Mouse (Mus musculus): ENCODE measurements around the gene Calcb. TPM values are rescaled to one million over a fixed set of nuclear protein-coding genes. Genes with fewer than 3 reads are reported as not detected.
"Not testable (repeated sequence)": the region's sequence is repeated elsewhere in the genome, so short reads cannot be mapped to it uniquely, and the experiment has no call there.

Gene Calcb
- polyA plus RNA-seq, 1 experiment from 2014 or later = 0.13 TPM

GRCm38 (mm10) chr7:114731175-114731574 is 12.7 kb downstream of the Calcb start:
- no peak for ATAC-seq
- no peak for TF ChIP-seq CTCF (IDR thresholded peaks at IDR 0.05)
- in situ Hi-C loops (cut with MboI; ENCODE audit: low pct_unique_long_range_greater_than_20kb) = loop anchor here (5.0 kb wide), 1 partner anchor 39 kb away; no protein-coding TSS in a partner anchor
- no peak for DNase-seq (ENCODE audit: low read depth, low spot score)
- no peaks in the 10 kb centered on the region for H3K27me3 ChIP-seq
- CTCF ChIA-PET = interaction anchor here (1.9 to 10.1 kb wide), 3 partner anchors 11 to 85 kb away, joined by 6 to 73 read pairs (median 6); no protein-coding TSS in a partner anchor
- POLR2A ChIA-PET = no interaction called here

- POLR2A ChIA-PET; ATAC-seq; DNase-seq (ENCODE audit: low read depth, low spot score); H3K27me3 ChIP-seq: not testable (repeated sequence)
- TF ChIP-seq CTCF (IDR thresholded peaks at IDR 0.05) = peak; percentile 70
- in situ Hi-C loops (cut with MboI; ENCODE audit: low pct_unique_long_range_greater_than_20kb) = loop anchor here (5.0 kb wide), 1 partner anchor 39 kb away; no protein-coding TSS in a partner anchor
- CTCF ChIA-PET = interaction anchor here (1.2 to 10.1 kb wide), 3 partner anchors 12 to 84 kb away, joined by 4 to 73 read pairs (median 6); no protein-coding TSS in a partner anchor
Observed at GRCm38 (mm10) chr7:114731700-114732099, 13.3 kb downstream of the Calcb start.

GRCm38 (mm10) chr7:114736256-114736655 is 17.8 kb downstream of the Calcb start:
- no peak for TF ChIP-seq CTCF (IDR thresholded peaks at IDR 0.05)
- CTCF ChIA-PET = interaction anchor here (1.3 to 1.4 kb wide), 3 partner anchors 17 to 82 kb away, joined by 3 to 5 read pairs (median 3); no protein-coding TSS in a partner anchor
- in situ Hi-C loops (cut with MboI; ENCODE audit: low pct_unique_long_range_greater_than_20kb) = loop anchor here (5.0 kb wide), 1 partner anchor 81 kb away; no protein-coding TSS in a partner anchor

GRCm38 (mm10) chr7:114738166-114738565 is 19.7 kb downstream of the Calcb start:
- DNase-seq (ENCODE audit: low read depth, low spot score) = peak; percentile 39
- TF ChIP-seq CTCF (IDR thresholded peaks at IDR 0.05) = no peak
- in situ Hi-C loops (cut with MboI; ENCODE audit: low pct_unique_long_range_greater_than_20kb) = loop anchor here (5.0 kb wide), 1 partner anchor 79 kb away; no protein-coding TSS in a partner anchor
- ChIA-PET CTCF (no interaction called here), POLR2A (no interaction called here)
- H3K27me3 ChIP-seq = no peaks in the 10 kb centered on the region
- no peak for ATAC-seq

More at GRCm38 (mm10) chr7:114736256-114736655, 17.8 kb downstream of the Calcb start:
- no peaks in the 10 kb centered on the region for H3K27me3 ChIP-seq
- DNase-seq (ENCODE audit: low read depth, low spot score) (no peak), ATAC-seq (no peak)
- POLR2A ChIA-PET = interaction anchor here (1.6 kb wide), 1 partner anchor 84 kb away, joined by 3 read pairs; no protein-coding TSS in a partner anchor

- ATAC-seq (no peak), DNase-seq (ENCODE audit: low read depth, low spot score) (no peak)
- no peaks in the 10 kb centered on the region for H3K27me3 ChIP-seq
- in situ Hi-C loops (cut with MboI; ENCODE audit: low pct_unique_long_range_greater_than_20kb) = no loop called here
- ChIA-PET CTCF (interaction anchor here (0.9 kb wide), 1 partner anchor 24 kb away, joined by 3 read pairs; no protein-coding TSS in a partner anchor), POLR2A (no interaction called here)
- TF ChIP-seq CTCF (IDR thresholded peaks at IDR 0.05) = no peak
Observed at GRCm38 (mm10) chr7:114740360-114741165, 22.1 kb downstream of the Calcb start.

- TF ChIP-seq CTCF (IDR thresholded peaks at IDR 0.05) = no peak
- in situ Hi-C loops (cut with MboI; ENCODE audit: low pct_unique_long_range_greater_than_20kb) = no loop called here
- ATAC-seq = no peak
- no peaks in the 10 kb centered on the region for H3K27me3 ChIP-seq
- CTCF ChIA-PET = no interaction called here
- POLR2A ChIA-PET = no interaction called here
- no peak for DNase-seq (ENCODE audit: low read depth, low spot score)
Observed at GRCm38 (mm10) chr7:114743022-114743780, 24.8 kb downstream of the Calcb start, which contains the start of gene Insc. Gene Insc, plus strand, starts transcription at chr7:114743694.

- H3K27me3 ChIP-seq = no peaks in the 10 kb centered on the region
- ChIA-PET POLR2A (interaction anchor here (0.6 to 0.7 kb wide), 2 partner anchors 45 to 73 kb away, joined by 3 read pairs; no protein-coding TSS in a partner anchor), CTCF (interaction anchor here (1.4 to 2.2 kb wide), 2 partner anchors 73 to 76 kb away, joined by 3 to 7 read pairs; no protein-coding TSS in a partner anchor)
- ATAC-seq = peak; percentile 40
- in situ Hi-C loops (cut with MboI; ENCODE audit: low pct_unique_long_range_greater_than_20kb) = no loop called here
- no peak for TF ChIP-seq CTCF (IDR thresholded peaks at IDR 0.05)
- peak; percentile 54 for DNase-seq (ENCODE audit: low read depth, low spot score)
Observed at GRCm38 (mm10) chr7:114744639-114745245, 26.3 kb downstream of the Calcb start.

- ChIA-PET CTCF (interaction anchor here (1.4 to 2.2 kb wide), 2 partner anchors 72 to 75 kb away, joined by 3 to 7 read pairs; no protein-coding TSS in a partner anchor), POLR2A (interaction anchor here (0.6 to 0.7 kb wide), 3 partner anchors 28 to 376 kb away, joined by 3 read pairs; no protein-coding TSS in a partner anchor)
- H3K27me3 ChIP-seq = no peaks in the 10 kb centered on the region
- in situ Hi-C loops (cut with MboI; ENCODE audit: low pct_unique_long_range_greater_than_20kb) = no loop called here
- no peak for ATAC-seq
- DNase-seq (ENCODE audit: low read depth, low spot score) = no peak
- TF ChIP-seq CTCF (IDR thresholded peaks at IDR 0.05) = no peak
Observed at GRCm38 (mm10) chr7:114745481-114746271, 27.2 kb downstream of the Calcb start.

- in situ Hi-C loops (cut with MboI; ENCODE audit: low pct_unique_long_range_greater_than_20kb) = no loop called here
- CTCF ChIA-PET = no interaction called here
- TF ChIP-seq CTCF (IDR thresholded peaks at IDR 0.05) = no peak
- no peaks in the 10 kb centered on the region for H3K27me3 ChIP-seq
- POLR2A ChIA-PET = interaction anchor here (0.6 kb wide), 1 partner anchor 34 kb away, joined by 4 read pairs; no protein-coding TSS in a partner anchor
- DNase-seq (ENCODE audit: low read depth, low spot score) (no peak), ATAC-seq (no peak)
Observed at GRCm38 (mm10) chr7:114747596-114747995, 29.2 kb downstream of the Calcb start.

All from Patski (cell line).